Mouse (Mus musculus) urinary bladder, postnatal 4 days (tissue): ENCODE measurements around the gene Defb38.

Experiments used
- DNase-seq, 2 experiments: peaks; one replicate each; pipeline ENCODE4 v3.0.0; 2021 to 2022; ENCODE audit warnings: low spot score in 2 of 2

Defb38 gene

DNA sequence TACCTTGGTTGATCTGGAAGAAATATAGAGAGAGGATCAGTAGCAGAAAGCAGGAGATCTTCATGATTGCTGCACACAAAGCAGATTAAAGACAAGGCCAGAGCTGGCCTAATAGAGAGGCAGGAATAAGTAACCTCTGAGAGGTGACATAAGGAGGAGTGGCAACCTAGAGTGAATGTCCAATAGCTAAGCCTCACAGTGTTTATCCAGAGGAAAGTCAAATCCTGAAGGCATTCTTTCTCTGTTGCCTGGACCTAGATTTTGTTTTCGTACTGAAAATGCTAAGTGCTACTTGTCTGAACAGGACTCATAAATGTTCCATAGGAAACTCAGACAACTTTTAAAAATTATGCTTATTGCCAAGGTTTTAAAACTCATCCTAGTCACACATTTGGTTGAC lies at the start of gene Defb38:
Gene Defb38 (minus strand): TSS at position 101 of the 400 bp plus-strand sequence.
- no peak for DNase-seq

DNA sequence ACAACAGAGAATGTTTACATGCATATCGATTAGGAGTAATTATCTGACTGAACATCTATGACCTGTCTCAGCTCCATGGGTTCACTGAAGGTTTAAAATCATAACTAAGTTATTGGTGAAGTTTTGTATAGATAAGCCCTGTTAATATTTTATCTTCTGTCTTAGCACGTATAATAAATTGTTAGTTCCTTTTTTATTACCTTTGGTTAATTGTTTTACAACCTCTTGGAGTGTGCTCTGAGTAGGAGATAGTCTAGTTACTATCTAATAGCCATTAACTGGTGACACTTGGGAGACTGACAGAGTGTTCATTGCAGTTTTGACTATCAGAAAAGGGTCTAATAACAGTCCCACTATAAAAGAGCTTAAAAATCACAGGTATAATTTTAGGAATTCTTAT lies 39.6 kb upstream of the Defb38 start:
- no peak for DNase-seq

DNA sequence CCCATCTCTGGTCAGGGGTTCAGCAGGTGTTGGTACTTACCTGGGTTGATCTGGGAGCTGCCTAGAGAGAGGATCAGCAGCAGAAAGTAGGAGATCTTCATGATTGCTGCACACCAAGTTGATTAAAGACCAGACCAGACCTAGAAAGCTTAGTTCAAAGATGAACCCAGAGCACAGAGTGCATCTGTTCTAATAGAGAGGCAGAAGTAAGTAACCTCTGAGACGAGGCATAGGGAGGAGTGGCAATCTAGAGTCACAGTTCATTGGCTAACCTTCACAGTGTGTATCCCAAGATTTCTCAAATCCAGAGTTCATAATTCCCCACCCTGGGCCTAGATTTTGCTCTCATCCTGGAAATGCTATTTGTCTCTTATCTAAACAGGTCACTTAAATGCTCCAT lies 38.3 kb upstream of the Defb38 start, which contains the start of gene Defb39:
Gene Defb39 (minus strand): TSS at position 101 of the 400 bp plus-strand sequence.
- no peak for DNase-seq

DNA sequence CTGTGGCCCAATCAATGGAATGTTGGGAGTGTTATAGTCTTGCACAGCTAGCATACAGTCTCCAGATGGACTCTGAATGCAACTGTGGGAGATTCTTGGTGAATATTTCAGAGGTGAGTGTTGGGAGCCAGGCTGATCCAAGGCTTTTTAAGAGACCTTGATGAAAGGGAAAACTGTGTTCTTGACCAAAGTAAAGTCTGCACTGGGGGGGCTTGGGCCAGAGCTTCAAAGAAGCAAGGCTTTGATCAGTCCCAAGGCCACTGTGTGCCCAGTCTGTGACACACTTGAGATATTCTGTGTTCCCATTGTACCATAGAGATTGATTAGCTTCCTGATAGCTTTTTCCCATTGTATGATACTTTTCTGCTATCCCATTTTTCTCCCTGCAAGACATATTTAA lies 36.5 kb upstream of the Defb38 start:
- DNase-seq, result no peak

DNA sequence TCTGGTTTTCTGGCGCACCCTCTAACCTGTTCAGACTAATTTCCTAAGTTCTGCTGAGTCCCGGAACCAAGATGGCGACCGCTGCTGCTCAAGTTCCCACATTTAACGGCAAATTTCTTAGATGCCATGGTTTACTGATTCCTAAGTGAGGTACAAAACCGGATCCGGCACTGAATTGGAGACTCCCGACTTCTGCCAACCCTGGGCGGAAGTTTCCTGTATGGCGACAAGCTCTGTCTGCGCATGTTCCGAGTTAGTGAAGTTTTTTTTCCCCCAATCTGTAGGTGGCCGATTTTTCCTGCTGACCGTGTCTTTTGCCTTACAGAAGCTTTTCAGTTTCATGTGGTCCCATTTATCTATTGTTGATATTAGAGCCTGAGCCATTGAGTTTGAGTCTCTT lies 18.9 kb upstream of the Defb38 start:
- no peak for DNase-seq
